ENCODE assay signal across 8 mouse cellular contexts in the genomic region with DNA sequence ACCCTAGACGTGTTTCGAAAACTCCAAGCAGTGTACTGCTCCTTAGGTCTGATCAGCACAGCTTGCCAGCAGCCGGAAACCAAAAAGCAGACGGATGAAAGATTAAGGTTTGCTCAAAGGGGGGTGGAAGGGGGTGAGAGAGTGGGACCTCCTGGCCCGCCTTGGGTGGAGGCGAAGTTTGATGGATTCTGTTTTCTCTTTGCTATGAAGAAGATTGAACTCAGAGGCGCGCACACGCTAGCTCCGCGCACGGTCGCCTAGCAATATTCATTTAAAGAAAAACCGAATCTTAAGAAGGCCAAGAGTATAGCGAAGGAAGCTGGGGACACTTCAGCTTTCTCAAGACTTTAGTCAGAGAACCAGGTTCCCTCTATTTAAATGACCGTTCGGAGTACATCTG. TPM values are rescaled to one million over a fixed set of nuclear protein-coding genes. Genes with fewer than 3 reads are reported as not detected.
DNase-seq lines count a peak whose midpoint lies in the region; ATAC-seq and TF ChIP-seq lines count a peak whose summit lies in the region.

TSS of gene Mrpl1 (plus strand) at position 35 of the 400 bp plus-strand sequence.

- WGBS in embryonic facial prominence, embryonic 12.5 days: 2% methylated on average over 17 of the region's 17 CpGs
- 1% methylated on average over 17 of the region's 17 CpGs for WGBS in heart, adult 2 months
- under 1% methylated on average over 17 of the region's 17 CpGs for WGBS in kidney, embryonic 14.5 days
- WGBS in limb, embryonic 15.5 days: 1% methylated on average over 17 of the region's 17 CpGs
- 2% methylated on average over 17 of the region's 17 CpGs for WGBS in midbrain, embryonic 15.5 days

- TF ChIP-seq EP300 in heart, adult 2 months (IDR thresholded peaks at IDR 0.05; ENCODE audit: insufficient read depth, low read depth, low read length): 0 out of 2 replicates have a peak, but pooled peaks have one; percentile 26

- H3K4me1 ChIP-seq in embryonic facial prominence, embryonic 12.5 days: peaks cover 14% of the 10 kb centered on the region
- peaks cover 3% of the 10 kb centered on the region for H3K4me1 ChIP-seq in heart, adult 2 months (ENCODE audit: control insufficient read depth, insufficient read depth, low read length)
- H3K4me1 ChIP-seq in kidney, embryonic 14.5 days (ENCODE audit: control insufficient read depth, insufficient read depth, low read length): peaks cover 15% of the 10 kb centered on the region
- H3K4me1 ChIP-seq in limb, embryonic 15.5 days: peaks cover 7% of the 10 kb centered on the region
- peaks cover 21% of the 10 kb centered on the region for H3K4me1 ChIP-seq in midbrain, embryonic 15.5 days

- peak; percentile 45 to 65 for DNase-seq in CD8-positive naive resting alpha-beta T cell, adult 2 months (ENCODE audit: low read depth in 2 of 2, low spot score in 2 of 2)
- DNase-seq in adrenal gland, postnatal 25 days: no peak
- peak; percentile 49 to 52 for DNase-seq in heart, adult 2 months
- peak; percentile 47 for DNase-seq in testis, postnatal 10 days (ENCODE audit: low spot score)

- H3K4me3 ChIP-seq in embryonic facial prominence, embryonic 12.5 days: peak within 1 kb of the TSS; percentile 84
- H3K4me3 ChIP-seq in heart, adult 2 months: peak within 1 kb of the TSS; percentile 84
- peak within 1 kb of the TSS; percentile 92 for H3K4me3 ChIP-seq in kidney, embryonic 14.5 days (ENCODE audit: low read length)
- H3K4me3 ChIP-seq in limb, embryonic 15.5 days: peak within 1 kb of the TSS; percentile 75
- H3K4me3 ChIP-seq in midbrain, embryonic 15.5 days: peak within 1 kb of the TSS; percentile 74

- H3K9ac ChIP-seq in embryonic facial prominence, embryonic 12.5 days: peak within 1 kb of the TSS; percentile 70
- peak within 1 kb of the TSS; percentile 53 for H3K9ac ChIP-seq in heart, adult 2 months (ENCODE audit: low read depth, low read length)
- H3K9ac ChIP-seq in kidney, embryonic 14.5 days (ENCODE audit: low read depth, low read length): peak within 1 kb of the TSS; percentile 73
- H3K9ac ChIP-seq in limb, embryonic 15.5 days: peak within 1 kb of the TSS; percentile 61
- H3K9ac ChIP-seq in midbrain, embryonic 15.5 days: peak within 1 kb of the TSS; percentile 72

- no peaks in the 10 kb centered on the region for H3K9me3 ChIP-seq in embryonic facial prominence, embryonic 12.5 days
- no peaks in the 10 kb centered on the region for H3K9me3 ChIP-seq in kidney, embryonic 14.5 days (ENCODE audit: control insufficient read depth, low read length)
- H3K9me3 ChIP-seq in limb, embryonic 15.5 days: no peaks in the 10 kb centered on the region
- H3K9me3 ChIP-seq in midbrain, embryonic 15.5 days: no peaks in the 10 kb centered on the region

- no peak for TF ChIP-seq POLR2A in heart, adult 2 months (IDR thresholded peaks at IDR 0.05; ENCODE audit: insufficient read depth, low read depth, low read length)

- peak within 1 kb of the TSS; percentile 65 for H3K4me2 ChIP-seq in embryonic facial prominence, embryonic 12.5 days (replicated peaks)
- H3K4me2 ChIP-seq in kidney, embryonic 14.5 days (replicated peaks; ENCODE audit: low read depth, low read length): peak within 1 kb of the TSS; percentile 78
- peak within 1 kb of the TSS; percentile 63 for H3K4me2 ChIP-seq in limb, embryonic 15.5 days
- peak within 1 kb of the TSS; percentile 57 for H3K4me2 ChIP-seq in midbrain, embryonic 15.5 days

- intact Hi-C loops in heart, adult 2 months (cut with DNase I): loop anchor here (1.0 to 5.0 kb wide), 3 partner anchors 15 to 117 kb away; no protein-coding TSS in a partner anchor

- TF ChIP-seq CTCF in heart, adult 2 months (IDR thresholded peaks at IDR 0.05): no peak

- H3K27me3 ChIP-seq in embryonic facial prominence, embryonic 12.5 days: no peaks in the 10 kb centered on the region
- H3K27me3 ChIP-seq in heart, adult 2 months (ENCODE audit: control insufficient read depth, insufficient read depth, low read length): no peaks in the 10 kb centered on the region
- H3K27me3 ChIP-seq in kidney, embryonic 14.5 days (ENCODE audit: control insufficient read depth, insufficient read depth, low read length): no peaks in the 10 kb centered on the region
- no peaks in the 10 kb centered on the region for H3K27me3 ChIP-seq in limb, embryonic 15.5 days
- no peaks in the 10 kb centered on the region for H3K27me3 ChIP-seq in midbrain, embryonic 15.5 days (replicated peaks)

- H3K79me2 ChIP-seq in heart, adult 2 months (replicated peaks; ENCODE audit: control insufficient read depth, insufficient read depth, low read length): no peaks in the 10 kb centered on the region

- ATAC-seq in embryonic facial prominence, embryonic 12.5 days (ENCODE audit: insufficient number of reproducible peaks, insufficient read depth, low FRiP score, low TSS enrichment): peak; percentile 76
- ATAC-seq in kidney, embryonic 14.5 days (ENCODE audit: low FRiP score, low TSS enrichment): peak; percentile 79
- ATAC-seq in limb, embryonic 15.5 days (ENCODE audit: insufficient number of reproducible peaks, low FRiP score, low TSS enrichment, low read depth): peak; percentile 47; the same call in 1 of the 2 replicates
- ATAC-seq in midbrain, embryonic 15.5 days (replicated peaks): peak; percentile 87

- H3K27ac ChIP-seq in embryonic facial prominence, embryonic 12.5 days: peak within 1 kb of the TSS; percentile 72
- H3K27ac ChIP-seq in heart, adult 2 months: peak within 1 kb of the TSS; percentile 91
- H3K27ac ChIP-seq in kidney, embryonic 14.5 days (ENCODE audit: low read depth, low read length): peak within 1 kb of the TSS; percentile 85
- H3K27ac ChIP-seq in limb, embryonic 15.5 days: peak within 1 kb of the TSS; percentile 89
- H3K27ac ChIP-seq in midbrain, embryonic 15.5 days: peak within 1 kb of the TSS; percentile 75

- 0 out of 2 replicates have a peak, but pooled peaks cover 4% of the 10 kb centered on the region for H3K36me3 ChIP-seq in embryonic facial prominence, embryonic 12.5 days
- peaks cover 3% of the 10 kb centered on the region for H3K36me3 ChIP-seq in heart, adult 2 months (ENCODE audit: control insufficient read depth, insufficient read depth, low read length)
- peaks cover 8% of the 10 kb centered on the region for H3K36me3 ChIP-seq in kidney, embryonic 14.5 days (ENCODE audit: control insufficient read depth, insufficient read depth, low read length)
- H3K36me3 ChIP-seq in limb, embryonic 15.5 days: peaks cover 7% of the 10 kb centered on the region
- 0 out of 2 replicates have a peak, but pooled peaks cover 5% of the 10 kb centered on the region for H3K36me3 ChIP-seq in midbrain, embryonic 15.5 days (replicated peaks)

RNA-seq across cellular contexts. Expression of gene Mrpl1, which starts in this region (rescaled TPM):
- total RNA-seq in adrenal gland, postnatal 25 days (2021): 20.5 and 24.9 TPM in 2 replicates
- polyA plus RNA-seq in embryonic facial prominence, embryonic 12.5 days (2016; fragmentation: Nextera tagmentation; extraction: Ambion mirVana): 23.1 and 24.0 TPM in 2 replicates
- total RNA-seq in heart, adult 2 months (2021): 10 to 100 TPM; 25.8 to 27.4 TPM
- 4.8 and 9.0 TPM in 2 replicates for polyA plus RNA-seq in heart, adult 2 months (2012; rRNA removed)
- 29.7 and 32.6 TPM in 2 replicates for polyA plus RNA-seq in kidney, embryonic 14.5 days (2014; fragmentation: Nextera tagmentation; extraction: Ambion mirVana)
- polyA plus RNA-seq in limb, embryonic 15.5 days (2015; fragmentation: Nextera tagmentation; extraction: Ambion mirVana): 18.9 and 19.0 TPM in 2 replicates
- 13.9 and 15.0 TPM in 2 replicates for polyA plus RNA-seq in midbrain, embryonic 15.5 days (2015; fragmentation: Nextera tagmentation; extraction: Ambion mirVana)
